Mouse (Mus musculus) lung, adult 2 months (tissue): ENCODE measurements at regions not wholly inside any gene's neighbourhood (a gene's known extent, or its start where the extent isn't known, plus 50 kb on each side); places are given as distances from the start of the nearest gene placed in this dataset.

Experiments used
- DNase-seq: peaks from one replicate; pipeline ENCODE4 v3.0.0; 2022
- H3K4me1 ChIP-seq: fragments of 200-500 bp; 2 replicates; pipeline ENCODE4 v1.6.1; 2011; ENCODE audit warnings: low read length; ENCODE audit not compliant: control insufficient read depth, insufficient read depth
- H3K4me3 ChIP-seq: fragments of 200-500 bp; replicated peaks from 2 replicates; pipeline ENCODE3; 2011; ENCODE audit warnings: low read depth, mild to moderate bottlenecking, control low read depth, low read length; ENCODE audit errors: extremely low read depth
- CTCF ChIP-seq: fragments of 200-500 bp; IDR thresholded peaks from 2 replicates; pipeline ENCODE4 v1.5.1; 2011; ENCODE audit warnings: mild to moderate bottlenecking, low read length, control low read depth; ENCODE audit not compliant: insufficient read depth
- POLR2A ChIP-seq: fragments of 200-500 bp; IDR thresholded peaks from 2 replicates; pipeline ENCODE4 v1.6.1; 2011; ENCODE audit warnings: low read depth, mild to moderate bottlenecking, control low read depth, low read length, borderline replicate concordance; ENCODE audit errors: extremely low read depth
- WGBS: fragments of 180-500 bp; shearing (Covaris S2); methylation state at CpG from one replicate; pipeline ENCODE4 v1.1.7; 2018; 5-methylcytosine and 5-hydroxymethylcytosine counted together

DNA sequence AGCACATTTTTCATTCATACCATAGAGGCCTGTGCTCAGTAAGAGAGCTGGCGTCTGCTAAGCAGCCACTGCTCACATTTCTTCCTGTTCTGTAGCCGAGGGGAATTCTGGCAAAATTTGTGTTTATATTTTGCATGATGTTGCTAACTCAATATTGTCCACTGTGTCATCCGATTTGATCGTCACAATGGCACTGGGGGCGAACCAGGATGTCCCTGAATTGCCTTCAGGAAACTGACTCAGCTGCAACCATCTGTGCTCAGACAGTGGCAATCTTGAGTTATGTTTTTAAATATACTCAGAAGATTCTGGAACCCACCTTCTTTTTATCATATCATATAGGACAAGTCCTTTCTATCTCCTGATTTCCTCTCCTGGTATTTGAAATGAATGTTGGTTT, 213.1 kb upstream of the Adgrl2 start:
- Histone ChIP-seq H3K4me3 (no peak overlapping the region), H3K4me1 (no peaks in the 10 kb centered on the region; the same call in 1 of the 2 replicates)
- DNase-seq = no peak
- WGBS = 40% methylated on average over 5 of the region's 5 CpGs
- TF ChIP-seq POLR2A (no peak), CTCF (no peak)

GRCm38 (mm10) chr3:149196477-149197185, 206.3 kb upstream of the Adgrl2 start:
- H3K4me1 ChIP-seq = no peaks in the 10 kb centered on the region
- no peak overlapping the region for H3K4me3 ChIP-seq
- TF ChIP-seq POLR2A = no peak
- no peak for TF ChIP-seq CTCF
- 82% methylated on average over 8 of the region's 8 CpGs for WGBS
- DNase-seq = no peak

- 59% methylated on average over 19 of the region's 19 CpGs for WGBS
- TF ChIP-seq CTCF (no peak), POLR2A (no peak)
- Histone ChIP-seq H3K4me3 (no peak overlapping the region), H3K4me1 (no peaks in the 10 kb centered on the region)
- DNase-seq = no peak
Observed at GRCm38 (mm10) chr3:149190856-149191576, 200.7 kb upstream of the Adgrl2 start.

- TF ChIP-seq POLR2A = no peak
- no peak for TF ChIP-seq CTCF
- WGBS = 39% methylated on average over 12 of the region's 12 CpGs
- no peak for DNase-seq
- no peaks in the 10 kb centered on the region for H3K4me1 ChIP-seq
- H3K4me3 ChIP-seq = no peak overlapping the region
Observed at GRCm38 (mm10) chr3:149184136-149184551, 193.8 kb upstream of the Adgrl2 start.

DNA sequence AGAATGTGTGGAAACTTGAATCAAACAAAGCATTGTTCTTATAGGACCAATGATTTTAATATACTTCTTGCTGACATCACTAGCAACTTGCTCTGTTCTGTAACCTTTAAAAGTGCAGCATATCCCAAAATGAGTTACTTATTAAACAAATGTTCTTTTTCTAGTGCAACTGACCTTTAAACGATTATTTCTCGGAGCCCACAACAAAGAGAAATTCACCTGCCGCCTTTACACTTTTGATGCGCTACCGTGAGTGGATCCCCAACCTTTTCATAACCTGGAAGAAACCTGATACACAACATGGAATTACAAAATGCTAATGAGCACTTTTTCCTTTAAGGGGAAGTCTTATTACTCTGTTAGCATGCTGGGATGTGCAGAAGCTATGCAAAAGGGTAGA, 191.7 kb upstream of the Adgrl2 start:
- 88% methylated on average over 5 of the region's 5 CpGs for WGBS

DNA sequence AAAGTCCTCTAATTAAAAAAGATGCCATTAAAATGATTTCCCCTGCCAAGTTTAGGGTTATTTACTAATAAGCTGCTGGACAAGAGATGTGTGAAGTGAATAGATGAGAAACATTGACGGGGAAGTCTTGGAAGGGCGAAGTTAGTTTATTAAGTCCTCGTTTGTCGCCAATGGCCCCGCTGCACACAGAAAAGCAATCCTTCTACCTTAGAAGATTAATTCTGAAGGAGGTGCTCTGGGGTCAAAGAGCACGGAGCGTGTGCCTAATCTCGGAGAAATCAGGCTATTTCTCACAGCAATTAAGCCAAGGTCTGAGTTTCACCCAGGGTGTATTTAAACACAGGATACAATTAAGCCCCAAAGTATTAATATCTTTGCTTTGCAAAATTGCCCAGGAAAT, 189.8 kb upstream of the Adgrl2 start:
- H3K4me1 ChIP-seq = no peaks in the 10 kb centered on the region
- no peak for DNase-seq
- TF ChIP-seq CTCF (no peak), POLR2A (no peak)
- no peak overlapping the region for H3K4me3 ChIP-seq
- WGBS = 47% methylated on average over 8 of the region's 8 CpGs

More for the DNA sequence above, 191.7 kb upstream of the Adgrl2 start:
- no peak for DNase-seq
- TF ChIP-seq CTCF = no peak
- TF ChIP-seq POLR2A = no peak
- H3K4me1 ChIP-seq = no peaks in the 10 kb centered on the region
- no peak overlapping the region for H3K4me3 ChIP-seq

DNA sequence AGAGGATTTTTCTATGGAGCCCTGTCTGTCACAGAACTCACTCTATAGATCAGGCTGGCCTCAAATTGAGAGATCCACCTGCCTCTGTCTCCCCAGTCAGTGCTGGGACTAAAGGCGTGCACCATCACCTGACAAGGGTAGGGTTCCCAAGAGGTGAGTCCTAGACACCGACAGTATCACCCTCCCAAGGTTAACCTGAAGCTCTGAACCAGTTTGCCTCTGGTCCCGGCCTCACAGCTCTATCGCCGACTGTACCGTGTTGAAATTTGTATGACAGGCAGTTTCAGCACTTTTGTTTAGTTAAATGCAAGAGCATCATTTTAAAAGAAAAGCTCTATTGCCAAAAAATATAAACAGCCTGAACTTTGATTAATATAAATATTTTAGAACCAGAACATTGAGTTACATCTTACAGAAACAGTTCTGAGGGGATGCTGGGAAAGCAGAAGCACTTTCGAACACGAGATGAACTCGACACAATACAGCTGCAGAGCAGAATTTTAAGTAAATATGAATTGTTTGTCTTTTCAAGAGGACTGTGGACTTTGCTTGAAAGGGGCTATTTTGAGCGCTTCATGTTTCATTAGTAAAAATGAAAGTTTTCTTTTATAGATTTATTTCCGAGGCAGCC, 189.2 kb upstream of the Adgrl2 start:
- no peak for DNase-seq
- Histone ChIP-seq H3K4me1 (no peaks in the 10 kb centered on the region), H3K4me3 (no peak overlapping the region)
- TF ChIP-seq CTCF (no peak), POLR2A (no peak)
- 68% methylated on average over 11 of the region's 11 CpGs for WGBS

GRCm38 (mm10) chr3:149178891-149179290, 188.5 kb upstream of the Adgrl2 start:
- TF ChIP-seq CTCF (no peak), POLR2A (no peak)
- no peak for DNase-seq
- WGBS = 90% methylated on average over 3 of the region's 3 CpGs
- Histone ChIP-seq H3K4me3 (no peak overlapping the region), H3K4me1 (no peaks in the 10 kb centered on the region)

GRCm38 (mm10) chr3:149174689-149175390, 184.5 kb upstream of the Adgrl2 start:
- WGBS = 62% methylated on average over 11 of the region's 11 CpGs
- no peak for TF ChIP-seq POLR2A
- TF ChIP-seq CTCF = no peak

DNA sequence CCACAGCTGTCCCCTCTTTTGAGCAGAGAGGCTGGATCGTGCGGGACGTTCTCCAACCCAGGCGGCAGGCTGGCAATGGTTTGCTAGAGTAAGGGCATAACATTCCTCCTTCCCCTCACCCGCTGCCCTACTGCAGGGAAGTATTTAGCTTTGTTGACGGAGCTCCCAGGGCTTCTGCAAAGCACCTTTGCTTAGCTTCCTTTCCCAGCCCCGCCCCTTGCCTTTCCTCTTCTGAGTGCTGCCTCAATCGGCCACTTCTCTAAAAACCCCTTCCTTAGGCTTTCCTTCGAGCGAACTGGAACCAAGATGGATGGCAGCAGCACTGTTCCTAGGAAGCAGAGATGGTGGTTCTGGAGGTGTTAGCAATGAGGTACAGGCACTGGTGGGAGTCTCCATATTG, 183.2 kb upstream of the Adgrl2 start:
- TF ChIP-seq CTCF = no peak
- TF ChIP-seq POLR2A = no peak
- WGBS = 35% methylated on average over 10 of the region's 10 CpGs
- Histone ChIP-seq H3K4me1 (no peaks in the 10 kb centered on the region), H3K4me3 (no peak overlapping the region)
- peak; percentile 20 for DNase-seq

More at GRCm38 (mm10) chr3:149174689-149175390, 184.5 kb upstream of the Adgrl2 start:
- DNase-seq = no peak
- no peak overlapping the region for H3K4me3 ChIP-seq
- H3K4me1 ChIP-seq = no peaks in the 10 kb centered on the region
